Mouse (Mus musculus): ENCODE results near the gene Cd24a.

The Cd24a gene

DNA sequence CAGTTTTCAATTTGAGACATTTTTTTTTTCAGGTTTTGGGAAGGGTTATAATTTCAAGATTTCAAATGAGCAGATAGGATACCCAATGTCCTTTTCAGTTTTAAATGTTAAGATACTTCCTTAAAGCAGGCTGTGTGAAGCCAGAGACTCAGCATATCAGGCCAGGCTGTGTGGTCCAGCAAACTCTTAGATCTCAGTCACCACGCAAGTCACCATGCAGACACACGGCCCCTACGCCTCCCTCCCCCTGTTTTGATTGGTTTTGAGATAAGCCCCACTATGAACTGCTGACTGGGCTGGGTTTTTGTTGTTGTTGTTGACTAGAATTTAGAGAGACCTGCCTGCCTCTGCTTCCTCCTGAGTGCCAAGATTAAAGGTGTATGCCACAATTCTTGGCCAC, 3.2 kb downstream of the Cd24a start:
- in situ Hi-C loops (cut with MboI, MseI) = loop anchor here (25.0 kb wide), 1 partner anchor 481 kb away; no protein-coding TSS in a partner anchor

GRCm38 (mm10) chr10:43584538-43584937, 6.5 kb downstream of the Cd24a start:
- in situ Hi-C loops (cut with MboI, MseI) = loop anchor here (25.0 kb wide), 1 partner anchor 478 kb away; no protein-coding TSS in a partner anchor

GRCm38 (mm10) chr10:43588470-43589177, 10.5 kb downstream of the Cd24a start:
- in situ Hi-C loops (cut with MboI, MseI) = loop anchor here (25.0 kb wide), 1 partner anchor 474 kb away; no protein-coding TSS in a partner anchor

DNA sequence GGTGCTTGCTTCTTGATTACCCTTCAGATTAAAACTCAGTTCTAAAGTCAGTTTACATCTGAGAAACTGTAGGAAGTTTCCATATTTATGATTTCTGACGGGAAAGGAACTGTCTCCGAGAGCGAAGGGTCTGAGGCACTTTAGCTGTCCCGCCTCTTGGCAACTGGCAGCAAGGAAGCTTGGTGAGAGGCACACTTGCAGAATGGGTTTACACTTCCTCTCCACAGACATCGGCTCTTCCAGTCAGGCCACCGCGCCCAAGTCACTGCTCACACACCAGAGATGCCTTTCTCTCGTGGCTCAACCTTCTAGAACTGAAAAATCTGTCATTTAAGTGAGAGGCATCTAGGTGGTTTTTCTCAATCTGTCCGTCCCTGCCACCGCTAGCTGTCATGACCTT, 13.4 kb downstream of the Cd24a start:
- in situ Hi-C loops (cut with MboI, MseI) = loop anchor here (5.0 to 25.0 kb wide), 2 partner anchors 66 to 471 kb away; no protein-coding TSS in a partner anchor

DNA sequence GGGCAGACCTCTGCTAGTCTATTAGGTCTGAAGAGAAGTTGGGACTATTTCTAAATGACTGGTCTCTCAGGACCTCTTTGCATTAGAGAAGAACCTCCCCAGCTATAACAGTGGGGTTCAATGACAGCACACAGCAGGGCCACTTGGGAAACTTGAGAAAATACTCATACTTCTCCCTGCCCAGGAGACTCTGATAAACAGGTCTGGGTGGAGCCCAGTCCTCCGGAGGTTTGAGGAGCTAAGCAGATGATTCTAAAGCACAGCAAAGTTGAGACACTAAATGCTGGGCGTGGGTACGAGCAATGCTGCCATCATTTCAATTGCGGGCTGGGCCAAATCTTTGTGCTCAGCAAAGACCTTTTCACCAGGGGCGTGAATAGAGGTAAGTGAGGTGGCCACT, 15.1 kb downstream of the Cd24a start:
- in situ Hi-C loops (cut with MboI, MseI) = loop anchor here (5.0 to 25.0 kb wide), 2 partner anchors 64 to 469 kb away; no protein-coding TSS in a partner anchor

DNA sequence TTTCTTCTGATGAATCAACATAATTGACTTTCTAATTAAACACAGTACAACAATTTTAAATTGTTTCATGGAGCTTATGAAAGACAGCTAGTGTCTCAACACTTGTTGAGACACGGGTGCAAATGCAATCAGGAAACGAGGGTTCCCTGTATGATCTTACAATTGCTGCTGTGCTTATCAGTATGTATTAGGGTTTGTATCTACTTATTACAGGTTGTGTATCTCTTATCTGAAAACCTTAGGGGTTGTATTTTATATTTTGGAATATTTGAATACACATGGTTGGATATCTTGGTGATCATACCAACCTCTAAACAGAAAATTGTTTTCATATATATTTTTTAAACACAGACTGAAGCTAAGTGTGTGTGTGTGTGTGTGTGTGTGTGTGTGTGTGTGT, 16.1 kb downstream of the Cd24a start:
- in situ Hi-C loops (cut with MboI, MseI) = loop anchor here (5.0 to 25.0 kb wide), 2 partner anchors 63 to 468 kb away; no protein-coding TSS in a partner anchor

DNA sequence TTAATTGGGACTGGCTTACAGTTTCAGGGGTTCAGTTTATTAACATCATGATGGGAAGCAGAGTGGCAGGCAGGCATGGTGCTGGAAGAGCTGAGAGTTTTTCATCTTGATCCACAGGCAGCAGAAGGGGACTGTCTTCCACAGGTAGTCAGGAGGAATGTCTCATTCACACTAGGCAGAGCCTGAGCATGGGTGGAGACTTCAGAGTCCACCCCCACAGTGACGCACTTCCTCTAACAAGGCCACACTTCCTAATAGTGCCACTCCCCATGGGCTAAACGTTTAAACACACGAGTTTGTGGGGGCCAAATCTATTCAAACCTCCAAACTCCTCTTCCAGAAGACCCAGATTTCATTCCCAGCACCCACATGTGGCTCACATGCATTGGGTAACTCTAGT, 16.8 kb downstream of the Cd24a start:
- in situ Hi-C loops (cut with MboI, MseI) = loop anchor here (5.0 to 25.0 kb wide), 2 partner anchors 62 to 467 kb away; no protein-coding TSS in a partner anchor

DNA sequence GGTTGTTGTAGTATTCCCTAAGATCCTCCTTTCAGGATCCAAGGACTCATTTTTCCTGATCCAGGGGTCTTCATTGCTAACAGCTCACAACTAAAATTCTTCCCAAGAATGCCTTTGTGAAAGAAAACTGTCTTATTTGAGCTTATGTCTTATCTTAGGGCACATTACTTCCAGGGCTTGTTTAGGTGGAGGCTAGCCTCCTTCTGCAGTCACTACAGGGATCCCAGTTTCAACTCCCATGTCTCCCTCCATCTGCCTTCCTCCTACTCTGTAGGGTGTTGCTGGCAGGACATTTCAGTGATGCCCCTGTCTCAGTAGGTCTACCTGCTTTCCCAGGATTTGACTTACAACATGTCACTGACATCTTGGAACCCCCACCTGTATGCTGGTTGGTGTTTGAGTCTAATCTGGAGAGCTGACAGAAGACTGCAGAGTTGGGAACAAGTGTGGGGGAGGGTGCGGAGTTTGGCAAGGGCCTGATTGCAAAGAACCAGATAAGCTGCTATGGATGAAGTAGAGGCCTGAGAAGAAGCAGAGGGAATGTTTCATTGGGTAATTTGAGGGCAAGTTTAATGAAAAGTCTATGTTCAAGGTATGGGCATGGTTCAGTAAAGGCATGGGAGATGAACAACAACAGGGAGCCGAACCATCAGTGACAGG, 20.1 kb downstream of the Cd24a start:
- in situ Hi-C loops (cut with MboI, MseI) = loop anchor here (25.0 kb wide), 1 partner anchor 464 kb away; no protein-coding TSS in a partner anchor

DNA sequence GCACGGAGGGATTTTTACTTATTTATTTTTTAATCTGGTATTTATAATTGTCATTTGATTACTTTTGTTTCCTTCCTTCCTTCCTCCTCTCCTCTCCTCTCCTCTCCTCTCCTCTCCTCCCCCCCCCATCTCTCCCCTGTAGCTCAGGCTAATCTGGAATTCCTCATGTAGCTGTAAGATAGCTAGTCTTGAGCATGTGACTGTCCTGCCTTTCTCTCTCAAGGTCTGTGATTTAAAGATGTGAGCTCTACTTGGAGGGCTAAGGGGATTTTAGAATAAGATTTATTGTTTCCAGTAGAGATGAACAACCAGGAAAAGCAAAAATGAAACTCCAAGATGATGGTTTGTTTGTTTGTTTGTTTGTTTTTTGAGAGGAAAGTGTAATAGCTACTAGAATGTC, 23.0 kb downstream of the Cd24a start:
- in situ Hi-C loops (cut with MboI, MseI) = no loop called here

GRCm38 (mm10) chr10:43601511-43602396, 23.7 kb downstream of the Cd24a start:
- in situ Hi-C loops (cut with MboI, MseI) = no loop called here

- in situ Hi-C loops (cut with MboI, MseI) = no loop called here
Observed at GRCm38 (mm10) chr10:43603975-43604686, 26.0 kb downstream of the Cd24a start.

- in situ Hi-C loops (cut with MboI, MseI) = no loop called here
Observed at GRCm38 (mm10) chr10:43604687-43605250, 26.7 kb downstream of the Cd24a start.

- in situ Hi-C loops (cut with MboI, MseI) = no loop called here
Observed at GRCm38 (mm10) chr10:43605901-43606300, 27.8 kb downstream of the Cd24a start.

GRCm38 (mm10) chr10:43609507-43609906, 31.4 kb downstream of the Cd24a start:
- in situ Hi-C loops (cut with MboI, MseI) = no loop called here

- in situ Hi-C loops (cut with MboI, MseI) = no loop called here
Observed at GRCm38 (mm10) chr10:43609958-43610357, 31.9 kb downstream of the Cd24a start.

DNA sequence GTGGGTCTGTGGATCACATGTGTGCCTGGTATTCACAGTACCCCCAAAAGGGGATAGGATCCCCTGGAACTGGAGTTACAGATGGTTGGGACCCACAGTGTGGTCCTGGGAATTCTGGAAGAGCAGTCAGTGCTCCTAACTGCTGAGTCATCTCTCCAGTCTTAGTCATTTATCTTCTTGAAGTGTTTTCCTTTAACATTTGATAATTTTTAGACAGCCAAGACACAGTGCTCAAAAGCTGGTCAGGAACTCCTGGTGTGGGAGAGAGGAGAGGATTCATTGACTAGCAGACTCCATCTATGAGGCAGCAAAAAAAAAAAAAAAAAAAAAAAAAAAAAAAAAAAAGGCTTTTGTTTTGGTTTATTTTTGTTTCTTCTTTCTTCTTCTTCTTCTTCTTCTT, 33.0 kb downstream of the Cd24a start:
- in situ Hi-C loops (cut with MboI, MseI) = no loop called here

- in situ Hi-C loops (cut with MboI, MseI) = no loop called here
Observed at GRCm38 (mm10) chr10:43619059-43619531, 41.0 kb downstream of the Cd24a start.

GRCm38 (mm10) chr10:43619939-43620338, 41.9 kb downstream of the Cd24a start:
- in situ Hi-C loops (cut with MboI, MseI) = no loop called here

- in situ Hi-C loops (cut with MboI, MseI) = no loop called here
Observed at GRCm38 (mm10) chr10:43623510-43623909, 45.4 kb downstream of the Cd24a start.

GRCm38 (mm10) chr10:43624362-43624761, 46.3 kb downstream of the Cd24a start:
- in situ Hi-C loops (cut with MboI, MseI) = no loop called here
